Mouse (Mus musculus): Measurements from ENCODE around the gene Cox4i1. TPM values are rescaled to one million over a fixed set of nuclear protein-coding genes. Genes with fewer than 3 reads are reported as not detected.

Cox4i1 gene
- 3,967 and 4,844 TPM in 2 replicates for polyA plus RNA-seq (2012; ENCODE audit: insufficient read depth, insufficient read length, missing spikeins)

DNA sequence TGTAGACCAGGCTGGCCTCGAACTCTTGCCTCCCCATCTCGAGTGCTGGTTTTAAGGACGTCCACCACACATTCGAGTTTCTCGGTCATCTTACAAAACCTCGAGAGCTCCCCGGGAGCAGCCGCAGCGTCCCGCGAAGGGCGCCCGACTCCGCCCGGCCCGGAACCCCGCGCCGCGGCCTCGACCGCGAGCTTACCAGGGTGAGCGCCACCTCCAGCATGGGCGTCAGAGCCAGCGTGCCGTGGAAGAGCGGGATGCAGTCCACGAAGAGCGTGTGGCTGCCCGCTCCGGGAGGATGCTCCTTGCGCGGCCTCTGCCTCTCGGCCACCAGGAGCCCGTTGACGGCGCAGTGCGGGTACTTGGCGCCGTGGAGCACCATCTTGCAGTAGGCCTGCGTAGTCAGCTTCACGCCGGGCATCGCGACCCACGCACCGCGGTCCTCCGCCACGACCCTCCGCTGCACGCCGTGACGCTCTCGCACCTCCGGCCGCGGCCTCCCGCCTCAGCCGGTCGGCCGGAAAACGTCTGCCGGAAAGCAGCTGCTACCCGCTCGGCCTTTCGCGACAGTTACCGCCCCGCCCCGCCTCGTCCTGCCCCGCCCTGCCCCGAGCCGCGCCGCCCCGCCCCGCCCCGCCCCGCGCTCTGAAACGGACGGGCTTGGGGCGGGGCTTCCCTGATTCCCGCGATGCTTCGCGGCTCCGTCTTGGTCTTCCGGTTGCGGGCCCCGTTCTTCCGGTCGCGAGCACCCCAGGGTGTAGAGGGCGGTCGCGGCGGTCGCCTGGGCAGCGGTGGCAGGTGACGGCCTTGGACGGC is at the start of gene Cox4i1, which contains the start of gene Gm27021:
Gene Cox4i1 (plus strand): TSS at position 662 of the 813 bp plus-strand sequence.
Gene Gm27021 (minus strand): TSS at position 519 of the 813 bp plus-strand sequence.
- H3K4me3 ChIP-seq (ENCODE audit: insufficient read depth, low read depth, low read length), result peak within 1 kb of the TSS; percentile 86
- H3K4me1 ChIP-seq (ENCODE audit: control insufficient read depth, insufficient read depth, insufficient read length, low read length), result peaks cover 25% of the 10 kb centered on the region
- H3K27ac ChIP-seq (replicated peaks; ENCODE audit: low read depth, low read length), result peak within 1 kb of the TSS; percentile 94

DNA sequence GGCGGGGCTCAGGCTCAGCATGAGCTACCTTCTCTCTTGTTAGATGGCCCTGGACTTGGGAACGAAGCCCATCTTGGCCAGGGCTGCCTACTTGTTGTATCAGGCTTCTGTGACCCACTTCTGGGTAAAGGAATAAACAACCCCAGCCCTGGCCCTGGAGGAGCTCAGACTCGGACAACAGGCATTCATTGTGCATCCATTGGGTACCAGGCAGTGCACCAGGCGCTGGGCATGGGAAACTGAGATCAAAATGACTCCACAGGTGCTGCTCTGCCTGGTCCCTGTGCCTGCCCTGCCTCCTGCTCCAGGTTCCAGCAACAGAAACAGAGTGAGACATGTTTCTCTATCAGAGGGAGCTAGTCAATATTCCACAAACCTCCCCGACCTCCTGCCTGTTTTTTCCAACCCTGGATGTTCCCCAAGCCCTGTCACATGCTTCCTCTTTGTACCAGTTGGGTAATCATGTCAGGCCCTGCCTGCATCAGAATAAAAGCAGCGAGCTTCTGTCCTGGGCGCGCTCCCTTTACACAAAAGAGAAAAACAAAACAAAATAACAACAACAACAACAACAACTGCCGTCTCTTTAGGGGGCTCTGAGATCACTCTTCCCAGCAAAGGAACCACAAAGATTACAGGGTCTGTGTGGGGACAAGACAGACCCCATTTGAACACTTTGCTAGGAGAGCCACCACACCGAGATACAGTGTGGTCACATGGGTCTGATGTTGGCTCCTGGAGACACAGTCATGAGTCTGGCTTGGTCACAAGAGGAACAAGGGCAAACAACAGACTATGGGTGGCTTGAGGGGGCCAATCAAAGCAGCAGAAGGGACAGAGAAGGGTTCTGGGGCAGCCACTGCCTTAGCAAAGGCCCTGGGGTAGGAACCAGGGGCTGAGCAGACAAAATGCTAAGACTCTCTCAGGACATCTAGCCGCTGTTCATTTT is 48.5 kb upstream of the Cox4i1 start:
- Histone ChIP-seq H3K4me1 (ENCODE audit: control insufficient read depth, insufficient read depth, insufficient read length, low read length) (peaks cover 21% of the 10 kb centered on the region), H3K27ac (replicated peaks; ENCODE audit: low read depth, low read length) (peak overlapping the region; percentile 99)

DNA sequence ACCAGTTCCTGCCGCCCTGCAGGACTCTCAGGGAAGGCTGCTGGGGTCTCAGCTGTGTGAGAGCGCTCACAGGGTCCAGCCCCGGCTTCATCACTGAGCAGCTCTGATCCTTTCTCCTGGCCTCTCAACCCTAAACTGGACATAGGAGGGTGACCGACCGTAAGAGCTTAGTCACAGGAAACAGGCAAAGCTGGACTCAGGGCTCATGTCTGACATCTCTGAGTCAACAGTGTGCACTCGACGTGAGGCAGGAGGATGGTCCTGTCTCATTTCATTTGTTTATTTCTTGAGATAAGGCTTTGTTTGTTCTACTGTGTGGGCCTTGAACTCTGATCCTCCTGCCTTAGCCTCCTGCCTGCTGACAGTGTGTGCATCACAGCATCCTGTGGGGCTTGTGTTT is 47.6 kb upstream of the Cox4i1 start:
- peaks cover 23% of the 10 kb centered on the region for H3K4me1 ChIP-seq (ENCODE audit: control insufficient read depth, insufficient read depth, insufficient read length, low read length)
- H3K27ac ChIP-seq (replicated peaks; ENCODE audit: low read depth, low read length), result peak overlapping the region; percentile 99
- H3K4me3 ChIP-seq (ENCODE audit: insufficient read depth, low read depth, low read length), result no peak overlapping the region

More for the DNA sequence above, 48.5 kb upstream of the Cox4i1 start:
- no peak overlapping the region for H3K4me3 ChIP-seq (ENCODE audit: insufficient read depth, low read depth, low read length)

GRCm38 (mm10) chr8:120622161-120622560 is 45.9 kb upstream of the Cox4i1 start:
- peaks cover 23% of the 10 kb centered on the region for H3K4me1 ChIP-seq (ENCODE audit: control insufficient read depth, insufficient read depth, insufficient read length, low read length)
- no peak overlapping the region for H3K4me3 ChIP-seq (ENCODE audit: insufficient read depth, low read depth, low read length)
- peak overlapping the region; percentile 42; the same call in 1 of the 2 replicates for H3K27ac ChIP-seq (replicated peaks; ENCODE audit: low read depth, low read length)

- Histone ChIP-seq H3K4me3 (ENCODE audit: insufficient read depth, low read depth, low read length) (no peak overlapping the region), H3K27ac (replicated peaks; ENCODE audit: low read depth, low read length) (0 out of 2 replicates have a peak overlapping the region, but pooled peaks have one; percentile 23), H3K4me1 (ENCODE audit: control insufficient read depth, insufficient read depth, insufficient read length, low read length) (peaks cover 19% of the 10 kb centered on the region)
These were observed 44.4 kb upstream of the Cox4i1 start for GRCm38 (mm10) chr8:120623608-120624007.

DNA sequence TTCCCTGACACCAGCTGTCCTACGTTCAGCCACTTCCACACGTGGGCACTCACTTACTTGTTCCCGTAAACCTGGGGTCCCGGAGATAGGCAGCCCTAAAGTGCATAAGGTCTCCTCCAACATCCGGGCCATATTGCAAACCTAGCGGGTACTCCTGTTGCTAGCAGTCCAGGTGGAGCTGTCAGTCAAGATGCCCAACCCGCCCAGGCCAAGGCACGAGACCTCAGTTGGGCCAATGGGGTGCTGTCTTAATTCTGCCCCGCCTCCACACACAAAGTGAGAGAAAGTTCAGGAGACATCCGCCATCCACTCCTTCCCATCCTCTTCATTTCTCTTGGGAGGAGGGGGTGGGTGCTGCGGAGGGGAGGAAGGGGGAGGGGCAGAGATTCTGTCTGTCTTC is 41.6 kb upstream of the Cox4i1 start:
- Histone ChIP-seq H3K4me3 (ENCODE audit: insufficient read depth, low read depth, low read length) (no peak overlapping the region), H3K27ac (replicated peaks; ENCODE audit: low read depth, low read length) (no peak overlapping the region), H3K4me1 (ENCODE audit: control insufficient read depth, insufficient read depth, insufficient read length, low read length) (peaks cover 10% of the 10 kb centered on the region)

DNA sequence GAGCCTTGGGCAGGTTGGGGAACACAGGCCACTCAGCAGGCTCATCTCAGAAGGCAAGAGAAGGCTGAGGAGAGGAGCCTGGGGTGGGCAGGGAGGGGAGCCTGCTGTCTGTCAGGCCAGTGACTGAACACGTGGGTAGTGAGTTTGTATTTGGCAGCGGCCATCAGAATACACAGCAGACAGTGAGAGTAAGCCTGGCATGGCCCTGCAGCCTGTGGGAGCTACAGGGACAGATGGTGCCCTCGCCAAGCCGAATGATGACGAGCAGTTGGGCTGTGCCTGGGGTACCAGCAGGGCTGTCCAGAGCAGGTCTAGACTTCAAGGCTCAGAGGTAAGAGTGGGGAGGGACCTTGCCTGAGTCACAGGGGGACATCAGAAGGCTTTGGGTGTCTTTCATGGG is 40.7 kb upstream of the Cox4i1 start:
- Histone ChIP-seq H3K4me3 (ENCODE audit: insufficient read depth, low read depth, low read length) (no peak overlapping the region), H3K27ac (replicated peaks; ENCODE audit: low read depth, low read length) (no peak overlapping the region), H3K4me1 (ENCODE audit: control insufficient read depth, insufficient read depth, insufficient read length, low read length) (peaks cover 8% of the 10 kb centered on the region)

DNA sequence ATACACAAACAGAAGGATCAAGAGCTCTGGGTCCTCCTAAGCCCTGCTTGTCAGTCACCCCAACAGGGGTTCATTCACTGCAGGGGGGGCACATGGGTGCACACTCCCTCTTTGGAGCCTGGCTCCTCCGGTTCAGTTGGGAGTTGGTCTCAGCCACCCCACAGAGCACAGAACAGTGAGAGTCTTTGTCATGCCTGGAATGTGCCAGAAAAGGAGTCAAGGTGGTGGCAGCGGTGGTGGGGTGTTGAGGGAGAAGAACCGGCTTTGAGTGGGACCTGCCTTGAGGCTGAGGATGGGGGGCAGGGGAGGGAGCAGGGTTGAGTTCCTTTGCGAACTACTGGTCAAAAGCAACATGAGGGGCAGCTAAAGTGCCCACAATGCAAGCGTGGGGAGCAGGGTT is 38.0 kb upstream of the Cox4i1 start:
- H3K4me3 ChIP-seq (ENCODE audit: insufficient read depth, low read depth, low read length), result no peak overlapping the region
- H3K27ac ChIP-seq (replicated peaks; ENCODE audit: low read depth, low read length), result no peak overlapping the region
- H3K4me1 ChIP-seq (ENCODE audit: control insufficient read depth, insufficient read depth, insufficient read length, low read length), result no peaks in the 10 kb centered on the region; the same call in 1 of the 2 replicates

DNA sequence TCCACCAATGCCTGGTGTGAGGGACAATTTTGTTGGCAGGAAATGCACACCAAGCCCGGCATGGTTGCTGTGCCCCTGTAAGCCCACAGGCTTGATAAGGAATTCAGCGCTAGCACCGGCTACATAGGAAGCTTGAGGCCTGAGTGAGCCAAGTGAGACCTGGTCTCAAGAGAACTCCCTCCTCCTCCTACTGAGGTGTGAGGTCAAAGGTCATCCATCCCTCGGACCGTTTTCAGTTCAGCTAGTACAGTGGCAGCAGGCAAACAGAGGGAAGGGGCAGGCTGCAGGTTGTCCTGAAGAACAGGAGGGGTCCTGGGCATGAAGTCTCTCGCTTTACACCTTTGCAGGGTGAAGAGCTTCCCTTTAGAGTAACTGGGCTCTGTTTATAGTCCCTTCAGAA is 37.2 kb upstream of the Cox4i1 start:
- Histone ChIP-seq H3K4me1 (ENCODE audit: control insufficient read depth, insufficient read depth, insufficient read length, low read length) (no peaks in the 10 kb centered on the region; the same call in 1 of the 2 replicates), H3K27ac (replicated peaks; ENCODE audit: low read depth, low read length) (no peak overlapping the region), H3K4me3 (ENCODE audit: insufficient read depth, low read depth, low read length) (no peak overlapping the region)

GRCm38 (mm10) chr8:120631441-120632375 is 36.3 kb upstream of the Cox4i1 start:
- H3K4me1 ChIP-seq (ENCODE audit: control insufficient read depth, insufficient read depth, insufficient read length, low read length), result no peaks in the 10 kb centered on the region; the same call in 1 of the 2 replicates
- no peak overlapping the region for H3K27ac ChIP-seq (replicated peaks; ENCODE audit: low read depth, low read length)

GRCm38 (mm10) chr8:120632969-120633664 is 34.9 kb upstream of the Cox4i1 start:
- Histone ChIP-seq H3K4me3 (ENCODE audit: insufficient read depth, low read depth, low read length) (peak overlapping the region; percentile 79), H3K4me1 (ENCODE audit: control insufficient read depth, insufficient read depth, insufficient read length, low read length) (no peaks in the 10 kb centered on the region; the same call in 1 of the 2 replicates), H3K27ac (replicated peaks; ENCODE audit: low read depth, low read length) (peak overlapping the region; percentile 56)

More at GRCm38 (mm10) chr8:120631441-120632375, 36.3 kb upstream of the Cox4i1 start:
- no peak overlapping the region for H3K4me3 ChIP-seq (ENCODE audit: insufficient read depth, low read depth, low read length)

- Histone ChIP-seq H3K4me3 (ENCODE audit: insufficient read depth, low read depth, low read length) (peak overlapping the region; percentile 79), H3K4me1 (ENCODE audit: control insufficient read depth, insufficient read depth, insufficient read length, low read length) (no peaks in the 10 kb centered on the region; the same call in 1 of the 2 replicates), H3K27ac (replicated peaks; ENCODE audit: low read depth, low read length) (peak overlapping the region; percentile 16; the same call in 1 of the 2 replicates)
These were observed 34.3 kb upstream of the Cox4i1 start for GRCm38 (mm10) chr8:120633665-120634271.

DNA sequence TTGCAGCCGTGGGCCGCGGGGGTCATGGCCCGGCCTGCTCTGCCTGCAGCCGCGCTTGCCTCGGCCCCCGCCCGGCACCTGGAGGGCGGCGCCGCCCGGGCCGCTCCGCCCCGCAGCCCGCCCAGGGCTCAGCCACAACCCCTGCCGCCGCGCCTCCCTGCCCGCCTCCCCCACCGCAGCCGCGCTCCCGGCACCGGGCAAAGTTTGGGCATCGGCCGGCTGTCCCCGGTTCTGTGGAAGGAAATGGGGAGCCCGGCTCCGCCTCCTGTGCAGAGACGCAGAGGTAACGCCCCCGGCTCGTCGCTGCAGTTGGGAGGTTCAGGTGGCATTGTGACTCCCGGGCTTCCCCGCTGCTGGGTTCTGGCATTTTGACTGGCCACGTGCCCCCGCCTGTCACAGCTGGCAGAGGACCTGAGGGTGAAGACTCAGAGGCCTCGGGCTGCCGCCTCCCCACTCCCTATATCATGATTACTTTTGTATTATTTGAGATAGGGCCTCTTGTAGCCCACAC is 33.6 kb upstream of the Cox4i1 start:
- H3K4me3 ChIP-seq (ENCODE audit: insufficient read depth, low read depth, low read length), result peak overlapping the region; percentile 79
- H3K4me1 ChIP-seq (ENCODE audit: control insufficient read depth, insufficient read depth, insufficient read length, low read length), result no peaks in the 10 kb centered on the region; the same call in 1 of the 2 replicates
- 0 out of 2 replicates have a peak overlapping the region, but pooled peaks have one; percentile 0 for H3K27ac ChIP-seq (replicated peaks; ENCODE audit: low read depth, low read length)
